Mouse (Mus musculus): ENCODE results near the gene Aig1. TPM values are rescaled to one million over a fixed set of nuclear protein-coding genes. Genes with fewer than 3 reads are reported as not detected.
A peak's percentile ranks its signal among the peaks of the same experiment; 100 is the strongest.
"Not testable (repeated sequence)": the region's sequence is repeated elsewhere in the genome, so short reads cannot be mapped to it uniquely, and the experiment has no call there.

The Aig1 gene
- polyA plus RNA-seq (2015; fragmentation: Nextera tagmentation; extraction: Ambion mirVana) = 27.6 and 33.8 TPM in 2 replicates

DNA sequence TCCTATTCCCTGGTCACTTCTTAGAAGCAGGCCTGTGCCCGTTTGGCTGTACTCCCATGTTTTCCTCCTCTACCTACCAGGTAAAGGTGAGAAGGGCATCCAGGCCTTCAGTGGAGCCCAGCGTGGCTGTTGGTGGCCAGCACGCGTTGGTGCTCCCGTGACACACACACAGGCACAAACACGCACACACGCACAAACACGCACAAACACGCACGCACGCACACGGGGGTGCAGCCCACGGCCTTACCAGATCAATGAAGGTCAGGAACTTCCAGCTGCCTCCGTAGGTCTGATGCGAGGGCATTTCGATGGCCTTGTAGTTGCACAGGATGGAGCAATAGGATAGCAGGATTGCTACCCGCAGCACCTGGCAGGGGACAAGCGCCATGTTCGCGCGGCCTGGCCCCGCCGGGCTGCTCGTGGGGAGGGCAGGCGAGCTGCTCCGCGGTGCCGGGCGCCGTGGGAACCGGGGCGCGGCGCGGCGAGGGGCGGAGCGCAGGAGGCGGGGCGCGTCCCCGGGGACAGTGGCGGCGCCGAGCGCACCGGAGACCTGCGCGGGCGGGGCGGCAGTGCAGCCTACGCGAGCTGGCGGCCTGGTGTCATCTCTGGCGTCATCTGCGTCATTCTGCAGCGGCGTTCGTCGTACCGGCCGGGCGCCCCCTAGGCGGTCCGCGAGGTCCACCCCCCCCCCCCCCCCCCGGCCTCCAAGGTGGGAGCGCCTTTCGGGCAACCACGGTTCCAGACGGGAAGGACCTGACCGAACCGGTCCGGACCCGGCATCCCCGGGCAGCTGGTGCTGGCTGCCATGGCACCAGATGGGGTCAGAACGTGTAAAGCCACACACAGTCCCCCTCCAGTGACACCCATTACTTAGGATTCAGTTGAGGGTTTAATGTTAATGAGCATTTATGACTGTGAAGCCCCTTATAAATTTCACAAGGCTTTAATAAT lies at the start of gene Aig1:
Gene Aig1 (minus strand): TSS at position 610 of the 951 bp plus-strand sequence.
- Histone ChIP-seq H3K4me1 (peaks cover 13% of the 10 kb centered on the region), H3K4me2 (peak within 1 kb of the TSS; percentile 89), H3K27me3 (no peaks in the 10 kb centered on the region), H3K27ac (peak within 1 kb of the TSS; percentile 43; the same call in 1 of the 2 replicates), H3K36me3 (no peaks in the 10 kb centered on the region), H3K9me3 (no peaks in the 10 kb centered on the region), H3K4me3 (peak within 1 kb of the TSS; percentile 68), H3K9ac (peak within 1 kb of the TSS; percentile 57)
- ATAC-seq (ENCODE audit: insufficient number of reproducible peaks, low FRiP score, low TSS enrichment, low read depth) = peak; percentile 55; the same call in 1 of the 2 replicates
- 3% methylated on average over 75 of the region's 77 CpGs for WGBS

DNA sequence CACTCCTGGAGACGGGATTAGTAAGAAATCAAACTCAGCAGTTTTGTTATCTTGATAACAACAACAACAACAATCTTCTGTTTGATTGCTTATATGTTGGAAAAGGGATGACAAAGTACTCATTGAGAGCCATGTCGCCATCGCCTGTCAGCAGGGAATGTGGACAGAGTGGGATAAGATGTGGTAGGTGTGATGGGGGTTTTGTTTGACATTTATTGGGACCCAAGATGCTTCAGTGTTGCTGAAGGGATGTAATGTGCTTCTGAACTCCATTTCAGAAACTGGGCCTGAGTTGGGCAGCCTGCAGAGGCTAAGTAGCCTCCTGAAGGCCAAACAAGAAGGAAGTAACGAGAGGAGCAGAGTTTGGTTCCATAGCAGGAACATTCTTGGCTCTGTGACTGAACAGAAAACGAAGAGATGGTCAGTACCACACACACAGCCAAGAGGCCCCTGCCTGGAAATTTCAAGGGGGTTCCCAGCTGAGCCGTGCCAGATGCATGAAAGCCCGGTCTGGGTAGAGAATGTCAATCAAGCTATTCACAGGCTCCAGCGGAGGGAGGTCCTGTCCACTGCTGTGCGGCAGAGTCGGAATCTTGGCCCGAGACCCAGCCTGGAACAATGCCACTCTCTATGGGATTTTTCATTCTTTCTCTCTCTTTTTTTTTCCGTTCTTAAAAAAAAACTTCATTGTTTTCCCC lies 48.0 kb upstream of the Aig1 start:
- peak overlapping the region; percentile 38; the same call in 1 of the 2 replicates for H3K27ac ChIP-seq
- H3K4me1 ChIP-seq = peaks cover 4% of the 10 kb centered on the region; the same call in 1 of the 2 replicates
- 40% methylated on average over 12 of the region's 12 CpGs for WGBS
- ATAC-seq (ENCODE audit: insufficient number of reproducible peaks, low FRiP score, low TSS enrichment, low read depth) = peak; percentile 87
- no peak overlapping the region for H3K4me3 ChIP-seq
- no peak overlapping the region for H3K9ac ChIP-seq
- H3K4me2 ChIP-seq = no peak overlapping the region
- no peaks in the 10 kb centered on the region for H3K9me3 ChIP-seq
- H3K36me3 ChIP-seq = no peaks in the 10 kb centered on the region
- H3K27me3 ChIP-seq = no peaks in the 10 kb centered on the region

DNA sequence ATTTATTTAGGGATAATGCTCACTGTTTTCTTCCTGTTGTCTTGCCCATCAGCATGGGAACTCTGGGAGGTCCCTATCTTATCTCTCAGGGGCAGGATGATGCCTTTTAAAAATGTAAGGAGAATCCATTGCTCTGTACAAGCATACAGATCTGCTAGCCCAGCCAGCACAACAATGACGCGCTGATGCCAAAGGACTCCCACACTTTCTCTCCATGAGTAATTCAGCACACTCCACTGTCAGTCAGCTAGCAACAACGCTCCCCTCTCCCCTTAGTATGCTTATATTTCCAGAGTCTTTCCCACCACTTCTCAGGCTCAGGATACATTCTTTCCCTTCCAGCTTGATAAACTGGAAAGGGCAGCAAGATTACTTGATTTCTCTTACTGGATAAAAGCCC lies 46.4 kb upstream of the Aig1 start:
- ATAC-seq (ENCODE audit: insufficient number of reproducible peaks, low FRiP score, low TSS enrichment, low read depth) = no peak
- Histone ChIP-seq H3K9me3 (no peaks in the 10 kb centered on the region), H3K4me1 (peaks cover 4% of the 10 kb centered on the region; the same call in 1 of the 2 replicates), H3K4me2 (no peak overlapping the region), H3K9ac (no peak overlapping the region), H3K27ac (no peak overlapping the region), H3K27me3 (no peaks in the 10 kb centered on the region), H3K4me3 (no peak overlapping the region), H3K36me3 (no peaks in the 10 kb centered on the region)
- WGBS = 76% methylated on average over 3 of the region's 3 CpGs

DNA sequence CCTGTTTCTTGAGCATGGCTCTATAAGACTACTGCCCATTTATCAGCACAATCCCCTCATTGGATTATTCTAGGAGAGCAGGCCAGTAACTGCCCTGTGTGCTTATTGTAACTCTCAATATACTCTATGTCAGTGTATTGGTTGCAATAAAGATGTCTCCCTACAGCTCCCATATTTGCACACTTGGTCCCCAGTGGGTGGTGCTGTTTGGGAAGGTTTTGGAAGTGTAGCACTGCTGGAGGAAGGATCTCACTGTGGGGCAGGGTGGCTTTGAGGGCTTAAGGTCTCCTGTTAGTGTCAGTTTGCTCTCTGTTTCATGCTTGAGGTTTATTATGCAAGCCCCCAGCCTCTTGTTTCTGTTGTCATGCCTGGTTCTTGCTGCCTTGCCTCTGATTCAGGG lies 44.9 kb upstream of the Aig1 start:
- no peak overlapping the region for H3K9ac ChIP-seq
- H3K4me1 ChIP-seq = peaks cover 4% of the 10 kb centered on the region; the same call in 1 of the 2 replicates
- no peak for ATAC-seq (ENCODE audit: insufficient number of reproducible peaks, low FRiP score, low TSS enrichment, low read depth)
- no peak overlapping the region for H3K4me3 ChIP-seq
- no peaks in the 10 kb centered on the region for H3K27me3 ChIP-seq
- no peaks in the 10 kb centered on the region for H3K36me3 ChIP-seq
- H3K9me3 ChIP-seq = no peaks in the 10 kb centered on the region
- no peak overlapping the region for H3K27ac ChIP-seq
- H3K4me2 ChIP-seq = no peak overlapping the region

DNA sequence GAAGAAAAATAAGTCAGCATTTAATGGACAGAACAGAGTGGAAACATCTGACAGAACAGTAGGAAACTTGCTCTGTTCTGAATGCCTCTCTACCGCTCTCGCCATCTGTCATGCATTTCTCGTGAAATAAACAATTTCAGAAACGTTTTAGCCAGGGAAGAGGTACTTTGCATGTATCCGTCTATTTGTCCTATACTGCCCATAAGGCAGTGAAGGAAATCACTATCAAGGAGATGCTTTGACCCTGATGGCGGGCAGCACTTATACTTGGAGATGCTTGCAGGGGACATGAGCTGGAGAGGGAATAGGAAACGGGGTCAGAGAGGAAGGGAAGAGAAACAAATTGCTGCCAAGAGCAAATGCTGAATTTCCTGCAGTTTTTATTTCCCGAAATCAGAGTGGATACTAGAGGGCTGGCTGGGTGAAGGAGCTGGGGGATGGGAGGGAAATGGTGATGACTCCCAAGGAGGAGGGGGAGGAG lies 37.5 kb upstream of the Aig1 start:
- no peaks in the 10 kb centered on the region for H3K27me3 ChIP-seq
- WGBS = 58% methylated on average over 8 of the region's 8 CpGs
- peak overlapping the region; percentile 43; the same call in 1 of the 2 replicates for H3K27ac ChIP-seq
- H3K9me3 ChIP-seq = no peaks in the 10 kb centered on the region
- H3K9ac ChIP-seq = no peak overlapping the region
- no peaks in the 10 kb centered on the region for H3K36me3 ChIP-seq
- no peak overlapping the region for H3K4me3 ChIP-seq
- H3K4me1 ChIP-seq = no peaks in the 10 kb centered on the region
- no peak overlapping the region for H3K4me2 ChIP-seq
- ATAC-seq (ENCODE audit: insufficient number of reproducible peaks, low FRiP score, low TSS enrichment, low read depth) = no peak

DNA sequence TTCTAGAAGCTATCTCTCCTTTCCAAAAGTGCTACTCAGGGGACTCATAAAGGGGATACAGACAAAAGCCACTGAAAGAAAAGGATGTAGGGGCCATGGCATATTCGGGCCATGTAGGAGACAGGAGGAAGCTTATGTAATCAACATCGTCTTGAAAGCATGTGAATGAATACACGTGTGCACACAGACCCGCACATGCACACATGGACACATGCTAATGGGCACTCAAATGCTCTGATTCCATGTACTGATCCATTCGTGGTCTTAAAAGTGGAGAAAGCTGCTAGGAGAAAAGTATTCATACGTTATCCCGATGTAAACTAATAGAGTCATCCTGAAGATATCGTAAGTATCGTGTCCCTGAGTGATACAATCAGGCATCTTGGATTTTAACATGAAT lies 36.8 kb upstream of the Aig1 start:
- H3K36me3 ChIP-seq = no peaks in the 10 kb centered on the region
- no peaks in the 10 kb centered on the region for H3K4me1 ChIP-seq
- H3K27ac ChIP-seq = no peak overlapping the region
- no peaks in the 10 kb centered on the region for H3K9me3 ChIP-seq
- H3K4me2 ChIP-seq = no peak overlapping the region
- WGBS = 87% methylated on average over 9 of the region's 9 CpGs
- no peak overlapping the region for H3K9ac ChIP-seq
- H3K4me3 ChIP-seq = no peak overlapping the region
- ATAC-seq (ENCODE audit: insufficient number of reproducible peaks, low FRiP score, low TSS enrichment, low read depth) = no peak
- H3K27me3 ChIP-seq = no peaks in the 10 kb centered on the region

DNA sequence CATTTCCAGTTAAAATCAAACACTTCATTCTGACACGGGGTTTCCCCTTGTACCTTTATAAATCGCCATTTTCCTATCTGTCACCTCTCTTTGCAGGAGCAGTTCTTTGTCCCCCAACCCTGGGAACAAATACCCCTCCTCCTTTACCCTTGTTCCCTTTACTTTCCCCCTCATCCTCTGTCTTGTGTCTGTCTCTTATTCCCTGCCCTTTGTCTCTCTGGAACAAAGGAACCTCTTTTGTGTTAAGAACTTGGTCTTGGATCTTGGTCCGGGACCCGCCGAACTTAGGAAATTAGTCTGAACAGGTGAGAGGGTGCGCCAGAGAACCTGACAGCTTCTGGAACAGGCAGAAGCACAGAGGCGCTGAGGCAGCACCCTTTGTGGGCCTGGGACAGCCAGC lies 24.0 kb upstream of the Aig1 start:
- H3K9ac ChIP-seq; H3K4me3 ChIP-seq; H3K4me1 ChIP-seq; H3K27me3 ChIP-seq; H3K27ac ChIP-seq; H3K4me2 ChIP-seq; ATAC-seq (ENCODE audit: insufficient number of reproducible peaks, low FRiP score, low TSS enrichment, low read depth); H3K36me3 ChIP-seq; H3K9me3 ChIP-seq: not testable (repeated sequence)
- 94% methylated on average over 6 of the region's 7 CpGs for WGBS

DNA sequence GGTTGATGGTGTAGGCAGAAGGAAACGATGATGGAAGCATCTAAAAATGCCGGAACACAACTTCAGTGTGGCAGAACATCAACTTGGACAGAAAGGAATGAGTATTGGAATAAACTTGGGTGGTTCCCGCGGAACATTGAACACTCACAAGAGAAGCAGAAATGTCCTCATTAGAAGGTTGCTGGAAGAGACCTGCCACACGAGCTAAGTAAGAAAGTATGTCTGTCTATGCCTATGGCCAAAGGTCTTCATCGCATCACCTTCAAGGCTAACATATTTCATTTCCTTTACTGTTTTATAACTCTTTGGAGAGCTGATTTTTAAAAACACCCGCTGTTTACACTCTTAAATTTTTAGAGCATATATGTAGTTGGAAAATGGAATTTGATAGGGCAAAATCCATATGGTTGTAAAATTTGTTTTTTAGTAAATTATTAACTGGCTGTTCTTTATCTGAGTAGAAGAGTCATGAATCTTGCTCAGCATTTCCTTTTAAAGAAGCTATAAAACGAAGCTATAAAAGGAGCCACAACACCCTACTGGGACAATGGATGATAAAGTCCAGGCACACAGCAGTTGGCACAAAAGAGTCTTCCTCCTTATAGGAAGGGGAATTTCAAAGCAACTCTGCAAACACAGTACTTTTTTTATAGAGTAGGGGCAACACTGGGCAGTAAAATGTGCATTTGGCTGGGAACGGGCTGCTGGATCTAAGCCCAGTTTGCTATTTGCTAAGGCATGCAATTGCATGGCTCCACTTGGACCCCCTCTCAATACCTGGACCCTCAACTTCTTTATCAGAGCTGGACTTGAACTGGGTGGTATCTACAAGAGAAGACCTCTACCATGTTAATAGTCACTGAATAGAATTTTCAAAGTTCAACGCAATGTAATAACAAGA lies 14.4 kb upstream of the Aig1 start:
- no peak overlapping the region for H3K9ac ChIP-seq
- no peaks in the 10 kb centered on the region; the same call in 1 of the 2 replicates for H3K4me1 ChIP-seq
- H3K4me2 ChIP-seq = no peak overlapping the region
- no peak overlapping the region for H3K4me3 ChIP-seq
- no peaks in the 10 kb centered on the region for H3K9me3 ChIP-seq
- H3K36me3 ChIP-seq = no peaks in the 10 kb centered on the region
- ATAC-seq (ENCODE audit: insufficient number of reproducible peaks, low FRiP score, low TSS enrichment, low read depth) = no peak
- no peak overlapping the region for H3K27ac ChIP-seq
- H3K27me3 ChIP-seq = no peaks in the 10 kb centered on the region
- WGBS = 64% methylated on average over 10 of the region's 10 CpGs

DNA sequence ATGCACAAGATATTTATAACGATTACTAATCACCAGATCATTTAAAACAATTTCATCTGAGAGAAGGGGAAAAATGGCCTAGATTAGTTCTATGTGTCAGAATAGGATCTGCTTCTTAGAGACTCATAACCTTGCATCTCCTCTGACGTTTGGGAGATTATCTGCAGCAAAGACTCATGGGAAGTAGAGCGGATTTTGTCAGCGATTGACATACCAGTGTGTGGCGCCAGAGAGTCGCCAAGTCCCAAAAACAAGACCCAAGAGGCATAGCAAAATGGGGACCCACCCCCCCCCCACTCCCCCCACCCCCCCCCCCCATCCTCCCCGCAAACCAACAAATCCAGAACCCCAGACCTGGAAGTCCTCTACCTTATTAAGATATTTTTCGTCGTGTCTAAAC lies 13.7 kb upstream of the Aig1 start:
- Histone ChIP-seq H3K4me1 (no peaks in the 10 kb centered on the region; the same call in 1 of the 2 replicates), H3K27me3 (no peaks in the 10 kb centered on the region), H3K9me3 (no peaks in the 10 kb centered on the region), H3K4me2 (no peak overlapping the region), H3K9ac (no peak overlapping the region), H3K27ac (no peak overlapping the region), H3K36me3 (no peaks in the 10 kb centered on the region), H3K4me3 (no peak overlapping the region)
- ATAC-seq (ENCODE audit: insufficient number of reproducible peaks, low FRiP score, low TSS enrichment, low read depth) = no peak
- 64% methylated on average over 9 of the region's 9 CpGs for WGBS

DNA sequence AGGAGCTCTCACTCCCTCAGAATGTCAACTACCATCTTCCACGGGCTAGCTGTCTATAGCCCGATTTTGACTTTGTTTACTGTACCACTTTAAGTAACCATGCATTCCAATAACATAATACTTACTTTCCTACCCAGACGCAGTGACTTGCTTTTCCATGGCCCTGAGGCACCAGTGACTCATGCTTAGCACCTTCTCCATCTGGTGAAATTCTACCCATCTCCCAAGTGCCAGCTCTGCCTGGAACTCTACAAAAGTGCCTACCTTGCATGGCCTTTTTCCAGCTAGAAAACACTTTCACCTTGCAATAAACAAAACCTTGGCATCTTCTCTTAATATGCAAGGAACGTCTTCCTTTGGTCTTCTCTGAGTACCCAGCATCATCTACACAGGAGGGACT lies 9.9 kb upstream of the Aig1 start:
- no peaks in the 10 kb centered on the region; the same call in 1 of the 2 replicates for H3K4me1 ChIP-seq
- no peak overlapping the region for H3K9ac ChIP-seq
- H3K9me3 ChIP-seq = no peaks in the 10 kb centered on the region
- 75% methylated on average over 4 of the region's 4 CpGs for WGBS
- H3K36me3 ChIP-seq = no peaks in the 10 kb centered on the region
- no peak for ATAC-seq (ENCODE audit: insufficient number of reproducible peaks, low FRiP score, low TSS enrichment, low read depth)
- no peak overlapping the region for H3K4me3 ChIP-seq
- no peaks in the 10 kb centered on the region for H3K27me3 ChIP-seq
- no peak overlapping the region for H3K27ac ChIP-seq
- no peak overlapping the region for H3K4me2 ChIP-seq

DNA sequence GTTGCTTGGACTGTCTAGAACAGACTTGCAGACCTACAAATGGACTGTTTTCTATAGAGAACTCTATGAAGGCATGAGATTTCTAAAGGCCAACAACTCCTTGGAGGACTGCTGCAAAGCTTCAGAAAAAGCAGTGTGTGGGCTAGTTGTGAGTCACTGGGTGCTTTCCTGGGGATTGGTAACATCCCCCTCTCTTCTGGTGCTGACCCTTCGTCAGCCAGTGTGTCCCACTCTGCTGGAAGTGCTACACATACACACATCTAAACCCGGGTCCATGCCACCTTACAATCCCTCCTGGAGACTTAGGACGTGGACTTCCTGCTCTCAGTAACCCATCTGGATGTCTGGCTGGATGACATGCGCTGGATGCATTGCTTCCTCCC lies 6.2 kb upstream of the Aig1 start:
- H3K27ac ChIP-seq = no peak overlapping the region
- WGBS = 74% methylated on average over 4 of the region's 4 CpGs

More for the DNA sequence above, 6.2 kb upstream of the Aig1 start:
- no peak for ATAC-seq (ENCODE audit: insufficient number of reproducible peaks, low FRiP score, low TSS enrichment, low read depth)
- Histone ChIP-seq H3K9me3 (no peaks in the 10 kb centered on the region), H3K27me3 (no peaks in the 10 kb centered on the region), H3K4me1 (no peaks in the 10 kb centered on the region), H3K9ac (no peak overlapping the region), H3K36me3 (no peaks in the 10 kb centered on the region), H3K4me3 (no peak overlapping the region), H3K4me2 (no peak overlapping the region)
